Mouse (Mus musculus): Measurements from ENCODE around the gene Atp1b1. TPM values are rescaled to one million over a fixed set of nuclear protein-coding genes. Genes with fewer than 3 reads are reported as not detected.

The Atp1b1 gene
- polyA plus RNA-seq, 1 experiment: 35.4 TPM

DNA sequence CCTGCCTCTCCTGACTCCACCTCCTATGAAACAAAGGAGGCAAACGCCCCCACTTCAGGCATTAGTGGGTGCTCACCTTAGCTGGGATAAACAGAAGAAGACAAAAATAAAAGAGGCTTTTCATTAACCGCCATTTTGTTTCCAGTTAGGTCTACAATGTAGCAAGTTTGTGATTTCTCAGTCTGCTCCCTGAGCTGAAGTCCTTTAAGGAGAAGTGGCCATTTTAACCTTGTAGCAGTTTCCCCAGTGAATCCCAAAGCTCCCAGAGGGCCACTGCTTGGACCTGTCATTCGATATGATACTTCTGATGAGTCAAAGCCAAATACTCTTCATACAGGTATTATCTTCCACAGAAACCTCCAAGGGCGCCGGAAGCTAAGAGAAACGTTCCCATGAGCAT lies 10.6 kb downstream of the Atp1b1 start:
- Histone ChIP-seq H3K4me1 (ENCODE audit: control insufficient read depth, insufficient read depth, low read length) (peaks cover 9% of the 10 kb centered on the region; the same call in 1 of the 2 replicates), H3K27ac (ENCODE audit: insufficient read depth, low read length) (no peak overlapping the region), H3K4me3 (ENCODE audit: insufficient read depth, low read length) (no peak overlapping the region)
- TF ChIP-seq CTCF (IDR thresholded peaks at IDR 0.05; ENCODE audit: borderline replicate concordance, insufficient read depth, low read length): no peak
- no peak for TF ChIP-seq POLR2A (IDR thresholded peaks at IDR 0.05; ENCODE audit: low read depth, low read length)

DNA sequence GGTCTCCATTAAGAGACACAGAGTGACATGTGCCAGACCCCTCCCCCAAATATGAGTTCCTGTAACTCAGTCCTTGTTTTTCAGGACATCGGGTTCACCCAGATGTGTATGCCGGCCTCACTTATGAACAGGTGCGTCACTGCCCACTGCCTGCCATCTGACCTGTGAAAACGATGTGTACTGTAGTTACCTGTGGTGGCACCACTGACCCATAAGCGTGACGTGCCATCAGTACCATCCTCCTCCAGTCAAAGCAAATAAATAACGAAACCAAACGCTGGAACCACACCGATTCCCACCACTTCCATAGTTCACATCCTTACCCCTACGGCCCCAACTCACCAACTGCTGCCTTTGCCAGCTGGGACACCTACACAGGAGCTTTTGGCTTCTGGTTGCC lies 11.6 kb downstream of the Atp1b1 start:
- no peak for TF ChIP-seq POLR2A (IDR thresholded peaks at IDR 0.05; ENCODE audit: low read depth, low read length)
- no peak for TF ChIP-seq CTCF (IDR thresholded peaks at IDR 0.05; ENCODE audit: borderline replicate concordance, insufficient read depth, low read length)
- H3K27ac ChIP-seq (ENCODE audit: insufficient read depth, low read length): no peak overlapping the region
- peaks cover 7% of the 10 kb centered on the region; the same call in 1 of the 2 replicates for H3K4me1 ChIP-seq (ENCODE audit: control insufficient read depth, insufficient read depth, low read length)
- no peak overlapping the region for H3K4me3 ChIP-seq (ENCODE audit: insufficient read depth, low read length)

DNA sequence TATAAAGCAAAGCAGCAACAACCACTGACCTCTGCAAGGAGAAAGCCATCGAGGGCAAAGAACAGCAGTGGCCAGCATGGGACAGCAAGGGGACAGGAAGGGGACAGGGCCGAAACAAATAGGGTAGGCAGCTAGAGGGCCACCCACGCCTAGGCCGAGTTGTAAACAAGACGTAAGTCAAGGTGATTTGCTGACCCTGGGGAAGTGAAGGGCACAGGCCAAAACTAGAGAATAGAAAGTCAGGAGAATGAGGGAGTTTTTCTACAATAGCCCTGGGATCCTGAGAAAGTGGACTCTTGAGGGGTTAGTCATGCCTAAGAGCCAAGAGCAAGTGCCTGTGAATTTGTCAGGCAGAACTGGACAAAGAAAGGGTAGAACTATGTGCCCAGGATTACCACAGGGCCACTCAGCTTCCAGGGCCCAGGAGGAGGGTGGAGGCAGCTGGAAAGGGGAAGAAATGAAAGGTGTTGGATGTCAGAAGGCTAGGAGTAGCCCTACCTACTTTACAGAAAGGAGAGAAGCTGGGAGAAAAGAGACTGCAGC lies 12.5 kb downstream of the Atp1b1 start:
- TF ChIP-seq POLR2A (IDR thresholded peaks at IDR 0.05; ENCODE audit: low read depth, low read length) (no peak), CTCF (IDR thresholded peaks at IDR 0.05; ENCODE audit: borderline replicate concordance, insufficient read depth, low read length) (no peak)
- H3K4me3 ChIP-seq (ENCODE audit: insufficient read depth, low read length): no peak overlapping the region
- no peak overlapping the region for H3K27ac ChIP-seq (ENCODE audit: insufficient read depth, low read length)
- H3K4me1 ChIP-seq (ENCODE audit: control insufficient read depth, insufficient read depth, low read length): peaks cover 2% of the 10 kb centered on the region; the same call in 1 of the 2 replicates

DNA sequence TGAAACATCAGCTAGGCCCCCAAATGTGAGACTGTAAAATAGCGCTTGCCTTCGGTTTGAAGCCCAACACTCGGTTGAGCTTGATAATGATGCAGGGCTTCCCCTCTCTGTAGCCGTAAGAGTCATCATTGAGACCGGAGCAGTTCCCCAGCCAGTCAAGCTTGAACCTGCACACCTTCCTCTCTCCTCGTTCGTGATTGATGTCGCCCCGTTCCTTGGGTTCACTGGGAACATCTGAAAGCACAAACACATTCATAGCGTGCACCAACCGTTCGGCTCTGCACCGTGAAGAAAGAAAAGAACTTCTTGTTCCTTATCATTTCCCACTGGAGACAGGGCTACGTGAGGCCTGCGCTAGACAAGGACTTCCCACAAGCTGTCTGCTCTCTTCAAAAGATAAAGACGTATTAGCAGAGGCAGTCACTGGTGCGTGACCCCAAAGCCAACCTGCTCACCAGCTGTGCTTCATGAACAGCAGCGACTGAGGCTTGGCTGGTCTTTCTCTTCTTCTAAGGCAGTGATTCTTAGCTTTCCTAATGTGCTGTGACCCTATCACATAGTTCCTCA lies 16.7 kb downstream of the Atp1b1 start:
- H3K4me3 ChIP-seq (ENCODE audit: insufficient read depth, low read length): no peak overlapping the region
- TF ChIP-seq CTCF (IDR thresholded peaks at IDR 0.05; ENCODE audit: borderline replicate concordance, insufficient read depth, low read length) (no peak), POLR2A (IDR thresholded peaks at IDR 0.05; ENCODE audit: low read depth, low read length) (no peak)
- no peak overlapping the region for H3K27ac ChIP-seq (ENCODE audit: insufficient read depth, low read length)
- H3K4me1 ChIP-seq (ENCODE audit: control insufficient read depth, insufficient read depth, low read length): no peaks in the 10 kb centered on the region

DNA sequence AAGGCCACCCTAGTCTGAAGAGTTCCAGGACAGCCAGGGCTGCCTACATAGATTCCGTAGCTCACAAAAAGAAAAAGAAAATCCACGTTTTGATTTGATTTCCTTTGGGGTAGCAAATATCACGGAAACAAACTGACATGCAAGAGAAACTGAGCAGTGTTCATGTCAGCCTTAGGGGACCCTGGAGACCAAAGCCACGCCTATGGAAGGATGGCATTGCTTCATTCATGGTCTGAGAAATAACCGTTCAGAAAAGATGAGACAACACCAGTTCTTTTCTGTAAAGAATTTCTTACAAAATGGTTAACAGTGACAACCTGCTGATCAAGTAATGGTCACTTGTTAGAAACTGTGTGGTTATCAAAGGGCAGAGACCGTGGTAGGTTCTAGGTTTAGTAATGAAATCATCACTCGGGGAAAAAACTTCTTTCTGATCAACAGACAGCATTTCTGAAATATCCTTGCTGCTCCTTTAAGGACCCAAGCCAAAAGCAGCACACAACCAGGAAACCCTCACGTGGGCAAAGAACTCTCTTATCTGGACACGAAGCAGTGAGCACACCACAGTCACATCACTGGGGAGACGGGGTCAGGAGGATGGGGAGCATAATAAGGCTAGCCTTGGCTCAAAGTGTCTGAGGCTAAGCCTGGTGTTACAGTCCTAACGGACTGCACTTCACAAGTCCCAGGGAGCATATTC lies 17.3 kb downstream of the Atp1b1 start:
- Histone ChIP-seq H3K4me1 (ENCODE audit: control insufficient read depth, insufficient read depth, low read length) (no peaks in the 10 kb centered on the region), H3K4me3 (ENCODE audit: insufficient read depth, low read length) (no peak overlapping the region), H3K27ac (ENCODE audit: insufficient read depth, low read length) (no peak overlapping the region)
- TF ChIP-seq POLR2A (IDR thresholded peaks at IDR 0.05; ENCODE audit: low read depth, low read length) (no peak), CTCF (IDR thresholded peaks at IDR 0.05; ENCODE audit: borderline replicate concordance, insufficient read depth, low read length) (no peak)

DNA sequence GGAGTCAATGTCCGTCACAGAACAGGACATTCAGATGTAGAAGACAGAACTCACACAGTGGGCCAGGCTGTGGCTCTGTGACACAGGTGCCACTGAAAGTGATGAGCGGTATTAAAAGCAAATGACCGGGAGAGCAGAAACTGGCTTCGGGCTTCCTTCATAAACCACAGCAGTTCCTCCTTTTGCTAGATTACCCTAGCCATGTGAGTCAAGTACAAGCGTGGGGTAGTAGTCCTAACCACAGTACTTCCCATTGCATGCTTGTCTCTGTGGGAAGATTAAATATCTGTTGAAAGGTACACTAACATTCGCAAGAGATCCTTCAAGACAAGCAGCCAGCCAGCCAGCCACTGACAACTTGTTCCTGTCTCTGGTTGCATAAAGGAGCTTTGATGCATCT lies 17.9 kb downstream of the Atp1b1 start:
- Histone ChIP-seq H3K27ac (ENCODE audit: insufficient read depth, low read length) (no peak overlapping the region), H3K4me1 (ENCODE audit: control insufficient read depth, insufficient read depth, low read length) (no peaks in the 10 kb centered on the region), H3K4me3 (ENCODE audit: insufficient read depth, low read length) (no peak overlapping the region)
- no peak for TF ChIP-seq POLR2A (IDR thresholded peaks at IDR 0.05; ENCODE audit: low read depth, low read length)
- no peak for TF ChIP-seq CTCF (IDR thresholded peaks at IDR 0.05; ENCODE audit: borderline replicate concordance, insufficient read depth, low read length)

DNA sequence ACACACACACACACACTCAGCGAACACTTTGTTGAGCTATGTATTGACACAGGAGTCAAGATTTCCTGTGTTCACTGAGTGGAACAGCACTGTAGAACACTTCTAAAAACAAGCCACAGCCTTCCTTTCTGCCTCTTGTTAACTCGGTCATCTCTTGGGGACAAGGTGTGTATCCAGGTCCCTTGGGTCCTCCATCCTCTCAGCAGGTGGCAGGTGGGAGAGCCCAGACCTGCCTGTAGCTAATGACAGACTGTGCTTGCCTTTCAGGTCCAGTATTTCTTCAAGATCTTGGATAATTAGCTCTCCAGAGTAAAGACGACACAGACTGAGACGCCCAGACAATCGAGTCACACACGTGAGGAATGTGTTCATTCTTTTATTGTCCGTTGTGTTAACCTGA lies 21.4 kb downstream of the Atp1b1 start:
- Histone ChIP-seq H3K4me1 (ENCODE audit: control insufficient read depth, insufficient read depth, low read length) (no peaks in the 10 kb centered on the region), H3K4me3 (ENCODE audit: insufficient read depth, low read length) (no peak overlapping the region), H3K27ac (ENCODE audit: insufficient read depth, low read length) (no peak overlapping the region)
- no peak for TF ChIP-seq CTCF (IDR thresholded peaks at IDR 0.05; ENCODE audit: borderline replicate concordance, insufficient read depth, low read length)
- no peak for TF ChIP-seq POLR2A (IDR thresholded peaks at IDR 0.05; ENCODE audit: low read depth, low read length)

DNA sequence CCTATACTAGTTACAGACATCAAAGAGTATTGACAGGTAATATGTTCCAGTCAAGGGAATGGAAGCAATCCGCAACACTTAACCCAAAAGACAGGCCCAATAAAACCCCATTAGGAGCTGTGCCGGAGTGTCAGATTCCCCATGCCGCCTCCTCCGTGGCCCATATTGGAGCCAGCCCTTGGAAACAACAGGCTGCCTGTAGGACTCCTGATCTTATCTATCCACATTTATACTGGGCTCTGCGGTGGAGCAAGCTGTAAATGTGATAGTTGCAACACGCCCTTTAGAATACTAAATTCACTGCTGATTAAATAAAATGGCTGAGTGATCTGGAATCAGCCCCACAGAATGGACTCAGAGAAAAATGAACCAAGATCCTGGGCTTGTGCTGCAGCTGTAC lies 24.1 kb downstream of the Atp1b1 start:
- TF ChIP-seq CTCF (IDR thresholded peaks at IDR 0.05; ENCODE audit: borderline replicate concordance, insufficient read depth, low read length) (no peak), POLR2A (IDR thresholded peaks at IDR 0.05; ENCODE audit: low read depth, low read length) (no peak)
- Histone ChIP-seq H3K4me3 (ENCODE audit: insufficient read depth, low read length) (no peak overlapping the region), H3K27ac (ENCODE audit: insufficient read depth, low read length) (no peak overlapping the region), H3K4me1 (ENCODE audit: control insufficient read depth, insufficient read depth, low read length) (no peaks in the 10 kb centered on the region)

DNA sequence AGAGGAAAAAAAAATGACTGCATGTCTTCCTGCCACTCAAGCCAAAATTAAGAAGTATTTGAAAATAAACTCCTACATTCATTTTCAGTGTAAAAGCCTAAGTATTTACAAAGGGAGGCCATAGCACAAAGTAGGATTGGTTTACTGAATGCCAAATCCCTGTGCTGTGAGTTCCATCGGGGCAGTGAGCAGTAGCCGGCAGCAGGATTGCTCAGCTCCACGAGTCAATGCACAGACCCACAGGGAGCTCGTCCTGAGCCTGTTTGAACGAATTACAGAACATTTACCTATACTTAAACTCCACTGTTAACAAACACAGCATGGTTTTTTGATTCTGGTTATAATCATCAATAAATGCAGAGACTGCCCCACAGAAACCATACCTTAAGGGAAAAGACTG lies 25.5 kb downstream of the Atp1b1 start:
- TF ChIP-seq POLR2A (IDR thresholded peaks at IDR 0.05; ENCODE audit: low read depth, low read length) (no peak), CTCF (IDR thresholded peaks at IDR 0.05; ENCODE audit: borderline replicate concordance, insufficient read depth, low read length) (no peak)
- H3K4me1 ChIP-seq (ENCODE audit: control insufficient read depth, insufficient read depth, low read length): no peaks in the 10 kb centered on the region
- H3K4me3 ChIP-seq (ENCODE audit: insufficient read depth, low read length): no peak overlapping the region
- H3K27ac ChIP-seq (ENCODE audit: insufficient read depth, low read length): no peak overlapping the region

DNA sequence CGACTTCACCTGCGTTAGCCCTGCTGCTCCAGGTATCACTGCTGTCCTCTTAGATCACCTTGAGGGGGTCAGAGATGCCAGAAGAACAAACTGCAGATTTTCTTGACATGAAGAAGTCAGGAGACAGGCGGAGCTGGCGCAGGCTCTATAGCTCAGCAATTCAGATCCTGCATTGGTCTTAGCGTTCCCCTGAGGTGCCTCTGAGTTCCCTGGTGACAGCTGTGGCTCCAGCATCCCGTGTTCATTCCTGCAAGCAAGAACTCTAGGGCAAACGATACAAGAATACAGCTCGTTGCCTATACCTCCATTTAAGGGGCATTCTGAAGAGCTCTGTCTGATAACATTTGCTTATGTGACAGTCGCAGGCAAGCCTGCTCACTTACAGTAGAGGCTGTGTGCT lies 29.5 kb downstream of the Atp1b1 start:
- TF ChIP-seq CTCF (IDR thresholded peaks at IDR 0.05; ENCODE audit: borderline replicate concordance, insufficient read depth, low read length) (no peak), POLR2A (IDR thresholded peaks at IDR 0.05; ENCODE audit: low read depth, low read length) (no peak)
- Histone ChIP-seq H3K27ac (ENCODE audit: insufficient read depth, low read length) (no peak overlapping the region), H3K4me3 (ENCODE audit: insufficient read depth, low read length) (no peak overlapping the region), H3K4me1 (ENCODE audit: control insufficient read depth, insufficient read depth, low read length) (no peaks in the 10 kb centered on the region)
